Mouse (Mus musculus): ENCODE measurements at regions not wholly inside any gene's neighbourhood (a gene's known extent, or its start where the extent isn't known, plus 50 kb on each side); places are given as distances from the start of the nearest gene placed in this dataset.

DNA sequence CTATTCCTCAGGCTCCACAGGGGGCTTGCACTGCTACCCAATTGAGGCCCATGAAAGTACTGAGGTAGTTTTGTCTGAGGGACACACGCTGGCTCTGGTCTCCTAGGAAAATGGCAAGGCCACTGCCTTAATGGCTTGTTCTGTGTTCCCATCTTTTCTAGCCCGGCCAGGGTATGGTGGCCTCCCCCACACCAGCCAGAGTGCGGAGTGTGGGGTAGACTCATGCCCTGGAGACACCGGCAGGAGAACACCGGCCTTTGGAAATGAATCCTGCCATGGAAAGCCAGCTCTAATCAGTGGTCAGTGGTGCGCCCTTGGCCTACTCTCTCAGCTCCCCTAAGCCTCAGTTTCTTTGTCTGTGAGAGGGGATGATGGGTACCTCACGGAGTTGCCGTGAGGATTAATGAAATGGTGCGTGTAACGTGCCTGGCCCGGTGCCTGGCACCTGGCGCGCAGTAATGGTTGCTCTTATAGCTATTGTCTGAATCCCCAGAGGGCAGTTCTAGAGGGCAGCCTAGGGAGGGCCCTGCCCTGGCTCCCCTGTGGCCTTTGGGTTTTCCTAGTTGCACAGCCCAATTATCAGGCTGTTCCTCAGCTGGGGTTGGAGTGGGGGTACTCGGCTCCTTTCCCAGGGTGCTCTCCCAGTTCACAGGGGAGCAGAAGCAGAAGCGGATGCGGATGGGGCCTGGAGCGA, 62.4 kb upstream of the Pitx1 start:
- intact Hi-C loops (cut with DNase I), result no loop called here
- no peak for DNase-seq (ENCODE audit: low spot score in 2 of 2)

DNA sequence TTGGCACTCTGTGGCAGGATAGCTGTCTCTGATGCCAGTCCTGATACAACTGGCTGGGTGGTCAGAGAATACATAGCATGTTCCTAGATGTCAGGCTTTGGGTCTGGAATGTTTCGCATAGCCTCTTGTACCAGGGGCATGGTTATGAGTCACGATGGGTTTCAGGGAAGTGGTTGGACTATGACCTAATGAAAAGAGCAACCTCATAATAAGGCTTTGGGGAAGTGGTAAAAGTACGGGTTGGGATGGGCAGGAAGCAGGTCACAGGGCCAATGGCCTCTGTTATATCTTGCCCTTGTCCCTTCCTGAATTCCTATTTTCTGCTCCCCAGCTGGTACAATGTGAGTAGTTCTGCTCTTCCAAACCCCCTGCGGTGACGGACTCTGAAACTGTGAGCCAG, 59.5 kb upstream of the Pitx1 start:
- intact Hi-C loops (cut with DNase I), result no loop called here
- DNase-seq (ENCODE audit: low spot score in 2 of 2), result no peak

DNA sequence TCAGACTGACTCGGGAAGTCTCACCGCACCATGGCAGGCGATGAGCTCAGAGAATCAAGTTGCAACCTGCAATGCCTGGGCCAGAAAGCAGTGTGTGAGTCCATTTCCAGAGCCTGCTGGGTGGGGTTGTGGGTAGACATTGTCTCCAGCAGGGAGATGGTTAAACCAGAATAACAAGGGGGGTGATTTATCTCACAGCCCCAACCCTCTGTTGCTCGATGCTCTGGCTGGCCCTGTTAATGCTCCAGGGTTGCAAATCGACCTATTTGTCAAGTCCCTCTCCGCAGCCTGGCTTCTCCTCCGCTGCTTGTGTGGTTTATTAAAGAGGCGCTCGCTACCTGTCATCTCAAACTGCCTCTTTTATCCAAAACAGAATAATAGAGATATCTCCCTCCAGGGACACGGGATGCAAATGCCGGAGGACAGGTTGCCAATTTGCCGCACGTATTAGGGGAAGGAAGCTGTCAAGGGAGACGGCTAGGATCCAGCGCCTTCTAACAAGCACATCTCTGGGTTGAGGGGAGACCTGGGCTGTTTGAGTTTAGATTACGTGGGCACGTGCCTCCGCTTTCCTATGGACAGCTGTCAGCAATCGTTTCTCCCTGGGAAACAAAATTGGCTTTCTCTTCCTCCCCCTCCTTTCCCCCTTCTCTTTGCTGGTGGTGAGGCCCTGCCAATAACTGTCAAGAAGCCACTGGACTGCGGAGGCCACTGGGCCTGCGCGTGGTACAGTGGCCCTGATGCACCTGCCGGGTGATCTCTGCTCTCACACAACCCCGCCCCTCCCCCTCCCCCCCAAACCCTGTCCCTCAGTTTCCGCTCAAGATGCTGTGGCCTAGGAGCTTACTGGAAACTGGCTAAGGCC, 57.4 kb upstream of the Pitx1 start:
- DNase-seq (ENCODE audit: low spot score in 2 of 2), result no peak

GRCm38 (mm10) chr13:55892250-55892649, 56.3 kb upstream of the Pitx1 start:
- no peak for DNase-seq (ENCODE audit: low spot score in 2 of 2)
- intact Hi-C loops (cut with DNase I), result no loop called here

More for the DNA sequence above, 57.4 kb upstream of the Pitx1 start:
- intact Hi-C loops (cut with DNase I), result no loop called here

DNA sequence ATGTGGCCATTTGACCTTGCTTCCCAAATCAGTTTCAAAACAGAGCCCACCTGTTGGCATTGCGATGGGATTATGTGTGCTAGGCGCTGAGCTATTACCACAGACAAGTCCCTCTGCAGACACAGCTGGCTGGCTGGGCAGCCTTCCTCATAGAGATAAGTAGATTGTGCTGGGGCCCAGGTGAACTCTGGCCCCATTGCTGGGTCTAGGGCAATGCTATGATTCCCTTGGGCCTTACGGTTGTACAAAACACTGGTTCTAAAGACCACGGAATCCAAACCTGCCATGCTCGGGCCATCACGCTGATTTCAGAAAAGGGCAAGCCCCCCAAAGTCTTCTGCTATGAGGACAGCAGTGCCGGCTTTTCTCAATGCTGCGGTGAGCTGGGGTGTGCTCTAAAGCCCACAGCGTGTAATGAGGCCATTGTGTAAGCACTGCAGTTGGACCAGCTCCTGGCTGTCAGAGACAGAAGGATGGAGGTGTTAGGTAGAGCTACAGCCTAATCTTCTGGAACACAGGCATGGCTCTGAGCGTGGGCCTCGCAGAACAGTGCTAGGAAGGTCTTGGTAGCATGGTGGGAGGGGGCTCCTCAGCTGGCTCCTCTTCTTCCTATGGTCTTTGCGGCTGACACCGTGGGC, 51.2 kb upstream of the Pitx1 start:
- no peak for DNase-seq (ENCODE audit: low spot score in 2 of 2)
- intact Hi-C loops (cut with DNase I), result no loop called here
